Mouse (Mus musculus) heart, postnatal 0 days (tissue): ENCODE measurements around the gene Arap1.

Source experiments
- CTCF ChIP-seq: IDR thresholded peaks from 2 replicates; pipeline ENCODE4 v1.5.1; 2016; ENCODE audit warnings: antibody characterized with exemption, control low read depth, low read depth
- EP300 ChIP-seq: IDR thresholded peaks from 2 replicates; pipeline ENCODE4 v1.6.1; 2016; ENCODE audit warnings: antibody characterized with exemption, low read depth

GRCm38 (mm10) chr7:101329606-101330005 lies 18.3 kb upstream of the Arap1 start:
- TF ChIP-seq CTCF (no peak), EP300 (no peak)
